Mouse (Mus musculus) right cerebral cortex, adult 2 months (tissue): ENCODE measurements around the gene Fam193b.
A peak's percentile ranks its signal among the peaks of the same experiment; 100 is the strongest.

Experiments
- DNase-seq, 2 experiments: peaks; one replicate each; pipeline ENCODE4 v3.0.0; 2021 to 2022; ENCODE audit warnings: low spot score in 2 of 2

Fam193b gene

GRCm38 (mm10) chr13:55527834-55528772 is 42.8 kb downstream of the Fam193b start:
- DNase-seq, result no peak

GRCm38 (mm10) chr13:55527212-55527611 is 43.7 kb downstream of the Fam193b start:
- DNase-seq, result no peak

- DNase-seq, result no peak
Measured at GRCm38 (mm10) chr13:55525733-55526553, 45.0 kb downstream of the Fam193b start.

- no peak for DNase-seq
Measured at GRCm38 (mm10) chr13:55523951-55524600, 46.8 kb downstream of the Fam193b start.

- DNase-seq, result no peak
Measured at GRCm38 (mm10) chr13:55523278-55523677, 47.6 kb downstream of the Fam193b start.

GRCm38 (mm10) chr13:55522730-55523129 is 48.2 kb downstream of the Fam193b start:
- no peak for DNase-seq

- DNase-seq, result no peak
Measured at GRCm38 (mm10) chr13:55519606-55520005, 51.3 kb downstream of the Fam193b start.

GRCm38 (mm10) chr13:55516955-55517354 is 54.0 kb downstream of the Fam193b start:
- peak; percentile 94 to 95 for DNase-seq

- DNase-seq, result no peak
Measured at GRCm38 (mm10) chr13:55513828-55514227, 57.1 kb downstream of the Fam193b start.

GRCm38 (mm10) chr13:55513111-55513748 is 57.7 kb downstream of the Fam193b start, which contains the start of gene Pdlim7:
TSS of gene Pdlim7 (minus strand) at chr13:55513676.
- DNase-seq, result peak; percentile 80 to 87

- no peak for DNase-seq
Measured at GRCm38 (mm10) chr13:55512379-55513031, 58.4 kb downstream of the Fam193b start.

- no peak for DNase-seq
Measured at GRCm38 (mm10) chr13:55511492-55511861, 59.4 kb downstream of the Fam193b start.

- no peak for DNase-seq
Measured at GRCm38 (mm10) chr13:55510668-55511491, 60.0 kb downstream of the Fam193b start.

GRCm38 (mm10) chr13:55510332-55510667 is 60.6 kb downstream of the Fam193b start:
- DNase-seq, result no peak

GRCm38 (mm10) chr13:55508531-55508930 is 62.4 kb downstream of the Fam193b start:
- DNase-seq, result no peak

- no peak for DNase-seq
Measured at GRCm38 (mm10) chr13:55507877-55508276, 63.0 kb downstream of the Fam193b start.

- DNase-seq, result no peak
Measured at GRCm38 (mm10) chr13:55506697-55507096, 64.2 kb downstream of the Fam193b start.

GRCm38 (mm10) chr13:55505810-55506209 is 65.1 kb downstream of the Fam193b start:
- no peak for DNase-seq

- no peak for DNase-seq
Measured at GRCm38 (mm10) chr13:55504390-55504789, 66.5 kb downstream of the Fam193b start.

GRCm38 (mm10) chr13:55502405-55502804 is 68.5 kb downstream of the Fam193b start:
- DNase-seq, result no peak
